Mouse (Mus musculus) mouse embryonic stem cell (cell line): ENCODE data around the gene Pdia4.
"Not testable (repeated sequence)": the region's sequence is repeated elsewhere in the genome, so short reads cannot be mapped to it uniquely, and the experiment has no call there.

Experiments
- in situ Hi-C, 2 experiments: fragments of 300-500 bp; cut with MboI; formaldehyde crosslinking; loops; 1 replicate in 1 of 2; 3 replicates in 1 of 2; pipeline ENCODE4 v1.14.3; 2019 to 2020; ENCODE audit warnings: low sequenced_read_pairs in 2 of 2, low pct_unique_long_range_greater_than_20kb in 1 of 2, mixed read lengths in 1 of 2; ENCODE audit not compliant: unreplicated experiment in 1 of 2

Pdia4 gene

GRCm38 (mm10) chr6:47771760-47772159 is 41.5 kb downstream of the Pdia4 start:
- in situ Hi-C loops, result not testable (repeated sequence)

DNA sequence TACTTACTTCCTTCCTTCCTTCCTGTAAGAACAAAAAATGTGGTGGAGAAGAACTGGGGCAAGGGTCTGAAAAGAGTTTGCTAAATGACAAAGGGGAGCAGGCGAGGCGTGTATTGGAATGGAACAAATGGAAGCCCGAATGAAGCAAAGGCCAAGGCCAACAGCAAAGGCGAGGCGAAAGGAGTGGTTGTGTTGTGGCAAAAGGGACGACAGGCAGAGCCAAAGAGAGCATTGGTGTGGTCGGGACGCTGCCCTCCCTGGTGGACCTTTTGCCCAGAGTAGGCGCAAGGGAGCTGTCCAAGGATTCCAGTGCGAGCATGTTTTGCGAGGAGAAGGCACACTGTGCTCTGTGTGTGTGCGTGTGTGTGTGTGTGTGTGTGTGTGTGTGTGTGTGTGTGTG is 42.1 kb downstream of the Pdia4 start:
- in situ Hi-C loops, result not testable (repeated sequence)

GRCm38 (mm10) chr6:47769861-47770260 is 43.4 kb downstream of the Pdia4 start:
- in situ Hi-C loops, result not testable (repeated sequence)

- in situ Hi-C loops, result not testable (repeated sequence)
Measured at GRCm38 (mm10) chr6:47768520-47768919, 44.7 kb downstream of the Pdia4 start.

GRCm38 (mm10) chr6:47767355-47767754 is 45.9 kb downstream of the Pdia4 start:
- in situ Hi-C loops, result not testable (repeated sequence)

- in situ Hi-C loops, result not testable (repeated sequence)
Measured at GRCm38 (mm10) chr6:47762686-47763085, 50.5 kb downstream of the Pdia4 start.

GRCm38 (mm10) chr6:47759406-47759805 is 53.8 kb downstream of the Pdia4 start:
- in situ Hi-C loops, result not testable (repeated sequence)

GRCm38 (mm10) chr6:47757849-47758248 is 55.4 kb downstream of the Pdia4 start:
- in situ Hi-C loops, result not testable (repeated sequence)

DNA sequence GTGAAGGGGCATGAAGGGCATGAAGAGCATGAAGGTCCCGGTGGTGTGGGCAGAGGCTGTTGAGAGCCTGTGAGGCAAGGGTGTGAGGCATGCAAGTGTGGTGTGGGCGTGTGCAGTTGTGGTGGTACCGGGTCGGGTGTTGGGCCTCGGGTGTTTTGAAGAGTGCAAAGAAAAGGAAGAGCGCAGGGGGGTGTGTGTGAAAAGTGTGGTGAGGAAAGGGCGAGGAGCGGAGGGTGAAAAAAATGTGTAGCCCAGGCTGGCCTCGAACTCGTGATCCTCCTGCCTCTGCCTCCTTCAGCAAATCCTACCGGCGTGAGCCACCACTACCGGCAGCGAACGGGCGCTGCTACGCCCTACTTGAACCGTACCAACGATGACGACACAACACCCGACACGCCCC is 55.8 kb downstream of the Pdia4 start:
- in situ Hi-C loops, result not testable (repeated sequence)

DNA sequence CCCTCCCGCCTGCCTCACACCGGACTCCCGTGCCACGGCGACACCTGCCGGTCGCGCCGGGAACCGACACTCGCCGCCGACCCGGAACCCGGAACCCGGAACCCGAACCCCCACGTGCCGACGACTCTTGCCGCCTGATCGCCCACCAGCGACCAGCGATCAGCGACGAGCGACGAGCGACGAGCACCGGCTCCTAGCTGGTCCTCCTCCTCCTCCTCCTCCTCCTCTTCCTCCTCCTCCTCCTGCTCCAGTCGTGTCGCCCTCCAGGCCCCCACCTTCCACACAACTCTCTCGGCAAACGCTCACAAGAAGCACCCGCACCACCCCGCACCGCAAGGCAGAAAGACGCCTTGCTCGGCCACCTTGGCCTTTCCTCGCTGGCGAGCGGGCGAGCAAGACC is 60.1 kb downstream of the Pdia4 start:
- in situ Hi-C loops, result not testable (repeated sequence)

- in situ Hi-C loops, result not testable (repeated sequence)
Measured at GRCm38 (mm10) chr6:47748306-47748705, 64.9 kb downstream of the Pdia4 start.

GRCm38 (mm10) chr6:47747886-47748285 is 65.3 kb downstream of the Pdia4 start:
- in situ Hi-C loops, result not testable (repeated sequence)
